Mouse (Mus musculus) embryo, embryonic 9.5 days (tissue): Measurements from ENCODE around the gene Zbtb38.

Source experiments
- DNase-seq: peaks from one replicate; pipeline ENCODE4 v3.0.0-alpha.2; 2017; ENCODE audit errors: extremely low spot score

Zbtb38 gene

GRCm38 (mm10) chr9:96758749-96759597, 6.3 kb upstream of the Zbtb38 start:
- DNase-seq, result peak; percentile 86

- DNase-seq, result no peak
These were observed 4.2 kb upstream of the Zbtb38 start for GRCm38 (mm10) chr9:96756638-96757435.

DNA sequence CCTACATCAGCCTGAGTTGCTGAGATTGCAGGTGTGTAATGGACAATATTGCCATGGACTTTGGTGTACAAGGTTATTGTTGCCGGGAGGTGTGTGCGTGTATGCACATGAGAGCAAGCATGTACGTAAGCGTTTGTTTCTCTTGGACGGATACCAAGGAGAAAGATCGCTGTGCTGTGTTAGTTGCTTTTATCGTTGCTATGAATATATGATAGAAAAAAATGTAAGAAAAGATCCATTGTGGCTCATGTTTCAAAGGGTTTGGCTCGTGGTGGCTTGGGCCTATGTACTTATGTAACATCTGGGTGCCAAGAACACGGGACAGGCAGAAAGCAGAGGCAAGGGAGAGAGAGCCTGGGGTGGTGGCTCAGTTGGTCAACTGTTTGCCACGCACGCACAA, 3.1 kb upstream of the Zbtb38 start:
- DNase-seq, result no peak

DNA sequence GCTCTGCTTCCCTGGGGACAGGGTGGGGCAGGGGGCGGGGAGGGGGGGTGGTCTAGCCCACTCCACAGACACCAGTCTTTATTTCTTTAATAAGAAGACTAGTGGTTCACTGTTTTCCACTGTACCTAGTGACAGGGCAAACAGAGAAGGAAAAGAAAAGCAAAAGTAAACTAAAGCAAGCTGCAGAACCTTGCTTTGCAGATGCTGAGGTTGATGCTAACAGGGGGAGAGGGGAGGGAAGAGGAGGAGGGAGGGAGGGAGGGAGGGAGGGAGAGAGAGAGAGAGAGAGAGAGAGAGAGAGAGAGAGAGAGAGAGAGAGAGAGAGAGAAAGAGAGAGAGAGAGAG, 2.0 kb upstream of the Zbtb38 start:
- DNase-seq, result no peak

DNA sequence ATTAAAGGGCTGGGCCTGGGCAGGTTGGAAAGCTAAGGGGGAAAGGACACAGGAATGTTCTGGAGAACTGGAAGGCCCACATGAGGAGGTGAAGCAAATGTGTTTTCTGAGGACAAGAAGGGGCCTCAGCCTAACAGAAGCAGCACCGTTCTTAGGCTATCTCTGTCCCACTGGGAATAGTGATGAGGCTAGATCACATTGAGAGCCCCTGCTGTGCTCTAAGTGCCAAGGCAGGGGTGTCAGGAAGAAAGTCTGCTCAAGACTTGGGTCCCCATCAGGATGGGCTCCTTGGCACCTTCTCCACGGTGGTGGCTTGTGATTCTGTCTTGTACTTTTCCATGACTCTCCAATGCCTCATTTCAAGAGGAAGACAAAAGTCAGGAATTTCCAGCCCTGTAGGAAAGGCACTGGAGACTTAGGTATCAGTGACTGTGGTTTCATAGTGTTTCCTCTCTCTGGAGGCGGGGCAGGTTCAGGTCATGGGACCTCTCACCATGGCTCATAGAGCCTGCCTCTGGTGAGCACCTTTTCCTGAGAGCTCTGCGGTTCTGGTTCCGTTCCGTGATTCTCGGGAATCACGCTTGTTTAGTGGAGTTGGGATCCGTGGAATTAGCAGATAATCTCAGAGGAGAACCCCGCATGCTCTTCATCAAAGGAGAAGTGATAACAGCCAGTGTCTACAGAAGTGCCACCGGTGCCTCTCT, 1.4 kb upstream of the Zbtb38 start:
- no peak for DNase-seq

GRCm38 (mm10) chr9:96753392-96753791, 761 bp upstream of the Zbtb38 start:
- DNase-seq, result no peak

DNA sequence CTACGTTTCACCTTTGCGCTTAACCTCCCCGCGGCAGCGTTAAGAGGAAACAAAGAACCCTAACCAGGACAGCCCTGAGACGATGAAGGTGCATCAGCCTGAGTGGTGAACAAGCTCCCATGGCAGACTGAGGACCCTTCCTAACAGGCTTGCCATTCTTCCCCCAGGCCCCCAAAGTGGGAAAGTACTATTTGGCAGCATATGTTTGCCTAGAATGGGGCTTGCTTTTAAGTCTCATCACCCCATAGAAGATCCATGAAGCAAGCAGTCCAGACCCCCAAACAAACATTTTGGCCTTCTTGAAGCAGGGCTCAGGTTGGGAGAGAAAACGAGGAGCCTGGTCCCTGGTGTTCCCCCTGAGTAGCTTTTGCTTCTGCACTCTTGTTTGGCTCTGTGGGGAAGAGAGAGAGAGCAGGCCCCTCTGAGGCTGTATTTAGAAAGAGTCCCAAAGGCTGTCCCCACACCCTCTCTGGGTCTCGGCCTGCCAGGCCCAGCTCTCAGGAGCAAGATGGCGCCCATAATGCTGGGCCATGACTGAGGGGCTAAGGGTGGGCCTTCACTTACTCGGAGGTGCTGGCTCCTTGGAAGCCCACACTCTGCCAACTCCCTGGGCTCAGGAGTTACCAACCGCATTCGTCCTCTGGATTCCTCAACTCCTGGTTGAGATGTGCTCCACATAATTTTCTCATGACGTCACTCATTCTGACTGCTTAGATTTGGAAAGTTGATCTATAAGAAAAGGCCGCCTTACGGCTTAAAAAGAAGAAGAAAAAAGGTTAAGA, 619 bp downstream of the Zbtb38 start:
- no peak for DNase-seq

DNA sequence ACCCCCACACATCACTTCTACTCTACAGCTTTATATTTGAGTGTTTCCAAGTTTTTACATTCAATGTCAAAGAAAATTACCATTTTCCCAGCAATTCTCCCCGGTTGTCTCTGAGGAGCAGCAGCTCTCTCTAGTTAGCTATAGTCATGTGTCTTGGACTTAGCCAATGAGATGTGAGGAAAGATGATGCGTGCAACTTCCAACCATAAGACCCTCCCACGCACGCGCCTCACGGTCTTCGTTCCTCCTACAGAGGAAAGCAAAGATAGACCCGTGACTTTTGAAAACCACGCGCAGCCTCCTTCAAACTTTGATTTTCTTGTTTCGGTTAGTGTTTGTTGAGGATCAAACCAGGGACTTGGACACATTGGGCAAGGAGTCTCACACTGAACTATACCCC, 2.0 kb downstream of the Zbtb38 start:
- no peak for DNase-seq

DNA sequence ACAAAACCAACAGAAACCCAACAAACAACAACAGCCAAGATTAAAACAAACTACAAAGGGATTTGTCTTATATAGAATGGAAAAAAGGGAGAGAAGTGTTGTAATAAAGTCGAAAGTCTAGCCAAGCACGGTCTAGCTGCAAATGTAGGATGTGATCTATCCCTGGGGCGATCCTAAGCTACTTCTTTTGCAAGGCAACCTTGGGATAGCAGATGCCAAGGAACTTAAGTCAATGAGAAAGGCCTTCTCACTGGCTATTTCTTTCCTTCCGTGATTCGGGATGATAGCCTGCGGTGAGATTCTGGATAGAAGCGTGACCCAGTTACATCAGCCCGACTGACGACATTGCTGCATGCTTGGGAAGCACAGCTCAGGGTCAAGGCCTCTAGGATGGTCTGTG, 6.1 kb downstream of the Zbtb38 start:
- DNase-seq, result no peak

- no peak for DNase-seq
These were observed 7.7 kb downstream of the Zbtb38 start for GRCm38 (mm10) chr9:96744909-96745308.

DNA sequence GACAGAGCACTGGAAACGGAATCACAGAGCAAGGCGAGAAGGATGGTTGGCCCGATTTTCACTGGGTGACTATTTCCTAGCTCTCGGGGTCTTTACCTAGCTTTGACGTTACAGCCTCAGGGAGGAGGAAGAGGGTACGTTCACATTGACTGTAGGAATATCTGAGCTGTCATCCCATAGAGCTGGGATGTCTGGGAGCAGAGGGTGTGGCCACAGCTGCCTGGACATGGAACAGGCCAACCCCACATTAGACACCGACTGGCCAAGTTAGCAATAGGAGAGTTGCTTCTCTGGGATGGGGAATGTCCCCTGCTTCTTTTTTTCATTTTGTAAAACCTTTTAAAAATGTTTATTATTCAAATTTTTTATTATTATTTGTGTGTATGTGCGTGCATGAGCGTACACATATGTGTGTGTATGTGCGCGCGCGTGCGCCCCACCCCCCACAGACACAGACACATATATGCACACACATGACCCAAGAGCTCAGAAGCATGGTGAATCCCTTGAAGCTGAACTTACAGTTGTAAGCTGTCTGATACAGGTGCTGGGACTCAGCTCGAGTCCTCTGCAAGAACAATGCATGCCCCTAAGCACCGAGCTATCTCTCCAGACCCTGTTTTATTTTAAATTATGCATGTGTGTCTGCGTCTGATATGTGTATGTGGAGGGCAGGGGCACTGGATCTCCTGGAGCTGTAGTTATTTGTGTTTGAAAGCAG, 11.1 kb downstream of the Zbtb38 start:
- no peak for DNase-seq

DNA sequence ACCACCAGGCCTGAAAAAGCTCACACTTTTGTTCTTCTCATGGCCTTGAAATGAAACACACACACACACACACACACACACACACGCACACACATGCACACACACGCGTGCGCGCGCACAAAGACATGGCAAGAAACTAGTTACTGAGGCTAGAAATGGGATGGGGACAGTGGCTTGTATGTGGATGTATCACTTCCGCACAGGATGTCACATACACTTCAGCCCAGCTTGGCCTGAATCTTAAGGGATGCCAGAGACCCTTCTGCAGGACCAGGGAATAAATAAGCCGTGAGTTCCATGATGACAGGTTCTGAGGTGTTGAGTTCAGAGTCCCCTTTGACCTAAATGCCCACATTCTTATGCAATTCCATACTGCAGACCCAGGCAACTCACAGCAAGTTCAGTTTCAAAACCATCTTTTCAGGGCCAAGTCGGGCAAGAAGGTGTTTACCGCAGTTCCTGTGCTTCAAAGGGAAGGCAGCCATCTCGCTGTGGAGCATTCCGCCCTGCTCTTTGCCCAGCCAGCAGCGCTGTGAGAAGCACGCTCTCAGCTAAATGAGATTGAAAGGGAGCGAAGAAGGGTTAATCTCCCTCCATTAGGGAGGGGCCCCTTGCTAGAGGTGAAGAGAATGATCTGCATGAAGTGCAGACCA, 11.8 kb downstream of the Zbtb38 start:
- DNase-seq, result no peak

GRCm38 (mm10) chr9:96739808-96740711, 12.6 kb downstream of the Zbtb38 start:
- DNase-seq, result no peak

DNA sequence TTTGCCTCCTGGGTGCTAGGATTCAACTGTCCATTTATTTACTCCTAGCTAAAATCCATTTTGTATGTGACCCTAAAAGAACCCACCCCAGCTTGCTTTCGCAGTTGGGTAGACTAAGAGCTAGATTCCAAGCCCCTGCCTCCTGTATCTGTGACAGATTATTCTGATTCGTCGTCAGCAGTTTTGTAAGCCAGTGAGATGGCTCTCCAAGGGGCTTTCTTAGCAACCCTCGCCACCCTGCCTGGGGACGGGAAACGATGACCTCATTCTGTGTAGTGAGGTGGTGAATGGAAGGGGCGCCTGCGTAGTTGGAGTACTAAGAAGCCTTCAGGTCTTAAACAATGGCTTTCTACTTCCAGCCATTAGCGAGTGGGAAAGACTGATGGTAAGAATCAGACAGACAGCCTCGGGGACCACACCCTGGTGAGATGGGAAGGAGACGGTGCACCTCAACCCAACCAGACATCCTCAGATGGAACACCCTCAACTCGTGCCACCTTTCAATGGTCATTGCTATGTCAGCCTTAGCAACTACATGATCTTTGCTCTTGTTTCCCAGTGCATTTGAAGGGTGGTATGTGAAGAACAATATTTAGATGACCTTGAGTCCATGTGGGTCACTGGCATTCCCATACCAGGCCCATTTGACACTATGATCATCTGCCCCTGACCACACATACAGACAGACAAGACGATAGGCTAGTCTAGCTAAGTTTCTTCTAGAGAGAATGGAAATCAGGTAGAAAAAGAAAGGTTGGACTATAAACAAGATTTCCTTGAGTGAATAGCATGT, 13.9 kb downstream of the Zbtb38 start:
- DNase-seq, result no peak

DNA sequence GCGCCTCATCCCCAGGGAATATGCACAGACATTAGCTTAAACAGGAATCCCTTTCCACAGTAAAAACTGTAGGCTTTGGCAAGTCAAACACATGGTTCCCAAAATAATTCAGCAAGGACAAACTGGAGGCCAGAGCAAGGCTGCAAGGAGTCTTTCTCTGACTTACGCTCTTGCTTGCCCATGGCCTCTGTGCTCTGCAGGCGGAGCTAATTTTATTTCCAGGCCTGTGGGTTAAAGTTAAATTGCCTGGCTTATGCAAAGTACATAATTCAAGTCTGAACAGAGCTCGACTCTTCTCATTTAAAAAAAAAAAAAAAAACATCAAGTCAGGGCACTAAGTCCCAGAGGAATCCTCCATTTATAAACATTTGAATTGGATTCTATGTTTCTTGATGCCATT, 16.7 kb downstream of the Zbtb38 start:
- no peak for DNase-seq

- DNase-seq, result no peak
These were observed 19.3 kb downstream of the Zbtb38 start for GRCm38 (mm10) chr9:96733425-96733717.

GRCm38 (mm10) chr9:96732644-96733424, 19.8 kb downstream of the Zbtb38 start:
- DNase-seq, result no peak

- no peak for DNase-seq
These were observed 20.6 kb downstream of the Zbtb38 start for GRCm38 (mm10) chr9:96731961-96732511.
